Mouse (Mus musculus) stomach, adult 2 months (tissue): ENCODE results near the gene Syt15. TPM values are rescaled to one million over a fixed set of nuclear protein-coding genes. Genes with fewer than 3 reads are reported as not detected.

Source experiments
- polyA plus RNA-seq: library from polyadenylated mRNA; depleted of rRNA; stranded (reverse); fragments of >200 nt; gene quantifications from 2 replicates; pipeline ENCODE4 v1.2.3, GENCODE M21; 2012; rRNA removed

Gene Syt15
- polyA plus RNA-seq: 1.8 and 2.5 TPM in 2 replicates

GRCm38 (mm10) chr14:34219295-34219694 lies at the start of gene Syt15:
TSS of gene Syt15 (plus strand) at chr14:34219595.

GRCm38 (mm10) chr14:34201231-34202035 lies 18.0 kb upstream of the Syt15 start, which contains the start of gene Gprin2:
TSS of gene Gprin2 (minus strand) at chr14:34201653.

Other genes starting within 250 kb of the Syt15 start
- not detected in 2 replicates for gene Zfp488, start 240.8 kb upstream of the Syt15 start, polyA plus RNA-seq
- not detected in 2 replicates for gene Gm30083, start 204.4 kb upstream of the Syt15 start, polyA plus RNA-seq
- gene Gm5460, start 202.8 kb upstream of the Syt15 start, polyA plus RNA-seq: 0.03 TPM in 1 of 2 replicates, not detected in the other
- gene Antxrl, start 166.9 kb upstream of the Syt15 start, polyA plus RNA-seq: not detected in 2 replicates
- gene Anxa8, start 133.6 kb upstream of the Syt15 start, polyA plus RNA-seq: 3.6 and 6.2 TPM in 2 replicates
- not detected in 2 replicates for gene A630023A22Rik, start 116.8 kb upstream of the Syt15 start, polyA plus RNA-seq
- 1.1 and 1.4 TPM in 2 replicates for gene Npy4r, start 67.1 kb upstream of the Syt15 start, polyA plus RNA-seq
- 0.19 and 0.29 TPM in 2 replicates for gene Gprin2, start 17.9 kb upstream of the Syt15 start, polyA plus RNA-seq
- 0.45 and 0.47 TPM in 2 replicates for gene Shld2, start 90.9 kb downstream of the Syt15 start, polyA plus RNA-seq
- gene Glud1, start 91.1 kb downstream of the Syt15 start, polyA plus RNA-seq: 30.1 and 41.1 TPM in 2 replicates
- gene Fam25c, start 135.8 kb downstream of the Syt15 start, polyA plus RNA-seq: 27.7 and 29.1 TPM in 2 replicates
- gene Sncg, start 155.2 kb downstream of the Syt15 start, polyA plus RNA-seq: 9.6 and 11.7 TPM in 2 replicates
- 2.7 and 4.7 TPM in 2 replicates for gene Mmrn2, start 155.9 kb downstream of the Syt15 start, polyA plus RNA-seq